Mouse (Mus musculus) midbrain, embryonic 14.5 days (tissue): ENCODE measurements around the gene Neurod2. TPM values are rescaled to one million over a fixed set of nuclear protein-coding genes. Genes with fewer than 3 reads are reported as not detected.

ENCODE experiments used
- ATAC-seq: fragments of 200-750 bp; cut with Nextera tagmentation; 2 replicates; pipeline ENCODE4 v1.8.0; 2017; ENCODE audit warnings: moderate number of reproducible peaks, moderate library complexity; ENCODE audit not compliant: low FRiP score, low TSS enrichment
- DNase-seq: peaks from one replicate; pipeline ENCODE4 v3.0.0-alpha.2; 2015
- H3K27ac ChIP-seq: fragments of 300-500 bp; sonication (generic); replicated peaks from 2 replicates; pipeline ENCODE4 v1.5.1; 2014; ENCODE audit warnings: mild to moderate bottlenecking, low read depth, low read length, moderate library complexity
- H3K27me3 ChIP-seq: fragments of 300-500 bp; sonication (generic); 2 replicates; pipeline ENCODE4 v1.6.1; 2014; ENCODE audit warnings: low read length, control low read depth, mixed read lengths; ENCODE audit not compliant: control insufficient read depth, insufficient read depth
- H3K36me3 ChIP-seq: fragments of 300-500 bp; sonication (generic); 2 replicates; pipeline ENCODE4 v1.6.1; 2014; ENCODE audit warnings: low read length, control low read depth; ENCODE audit not compliant: control insufficient read depth, insufficient read depth
- H3K4me1 ChIP-seq: fragments of 300-500 bp; sonication (generic); 2 replicates; pipeline ENCODE4 v1.6.1; 2014; ENCODE audit warnings: mild to moderate bottlenecking, antibody characterized with exemption, low read length, control low read depth; ENCODE audit not compliant: control insufficient read depth, insufficient read depth
- H3K4me2 ChIP-seq: fragments of 300-500 bp; sonication (generic); 2 replicates; pipeline ENCODE4 v1.6.1; 2014; ENCODE audit warnings: mild to moderate bottlenecking, low read length, moderate library complexity
- H3K4me3 ChIP-seq: fragments of 300-500 bp; sonication (generic); replicated peaks from 2 replicates; pipeline ENCODE4 v1.5.1; 2014; ENCODE audit warnings: low read depth, low read length
- H3K9ac ChIP-seq: fragments of 300-500 bp; sonication (generic); replicated peaks from 2 replicates; pipeline ENCODE4 v1.6.1; 2014; ENCODE audit warnings: mild to moderate bottlenecking, low read length, moderate library complexity
- H3K9me3 ChIP-seq: fragments of 300-500 bp; sonication (generic); 2 replicates; pipeline ENCODE4 v1.6.1; 2016; ENCODE audit warnings: low read length, control low read depth, mixed read lengths; ENCODE audit not compliant: control insufficient read depth
- WGBS: fragments of 180-500 bp; shearing (Covaris S2); extraction: QIAGEN DNeasy Blood & Tissue Kit; methylation state at CpG from one replicate; pipeline ENCODE4 v1.1.7; 2014; 5-methylcytosine and 5-hydroxymethylcytosine counted together
- polyA plus RNA-seq: library from polyadenylated mRNA; unstranded; fragments of >200 nt; fragmentation: Nextera tagmentation; extraction: Ambion mirVana; gene quantifications from 2 replicates; pipeline ENCODE4 v1.2.1, GENCODE M21; 2014

Neurod2 gene
- polyA plus RNA-seq, 1 experiment from 2014 or later = 10.9 TPM

GRCm38 (mm10) chr11:98285368-98285767 is 44.1 kb downstream of the Neurod2 start:
- WGBS = 36% methylated on average over 2 of the region's 2 CpGs
- H3K4me3 ChIP-seq = no peak overlapping the region
- DNase-seq = peak; percentile 54
- no peak overlapping the region for H3K27ac ChIP-seq
- H3K4me1 ChIP-seq = peaks cover 23% of the 10 kb centered on the region
- H3K4me2 ChIP-seq = no peak overlapping the region
- H3K36me3 ChIP-seq = no peaks in the 10 kb centered on the region
- H3K9me3 ChIP-seq = no peaks in the 10 kb centered on the region
- no peak overlapping the region for H3K9ac ChIP-seq
- no peaks in the 10 kb centered on the region for H3K27me3 ChIP-seq
- no peak for ATAC-seq

- ATAC-seq (peak; percentile 85), DNase-seq (peak; percentile 84)
- Histone ChIP-seq H3K4me2 (peak overlapping the region; percentile 49), H3K36me3 (peaks cover 2% of the 10 kb centered on the region), H3K27me3 (no peaks in the 10 kb centered on the region), H3K9ac (no peak overlapping the region), H3K27ac (peak overlapping the region; percentile 80), H3K4me1 (peaks cover 11% of the 10 kb centered on the region), H3K4me3 (peak overlapping the region; percentile 22), H3K9me3 (no peaks in the 10 kb centered on the region)
- under 1% methylated on average over 14 of the region's 17 CpGs for WGBS
Measured at GRCm38 (mm10) chr11:98284230-98284629, 45.2 kb downstream of the Neurod2 start.

GRCm38 (mm10) chr11:98283740-98284139 is 45.7 kb downstream of the Neurod2 start:
- 21% methylated on average over 9 of the region's 9 CpGs for WGBS

More at GRCm38 (mm10) chr11:98283740-98284139, 45.7 kb downstream of the Neurod2 start:
- ATAC-seq = peak; percentile 48; the same call in 1 of the 2 replicates
- peaks cover 7% of the 10 kb centered on the region for H3K36me3 ChIP-seq
- H3K4me2 ChIP-seq = peak overlapping the region; percentile 49
- no peak overlapping the region for H3K9ac ChIP-seq
- DNase-seq = peak; percentile 67
- no peaks in the 10 kb centered on the region for H3K27me3 ChIP-seq
- no peak overlapping the region for H3K4me3 ChIP-seq
- H3K4me1 ChIP-seq = peaks cover 11% of the 10 kb centered on the region
- H3K9me3 ChIP-seq = no peaks in the 10 kb centered on the region
- H3K27ac ChIP-seq = peak overlapping the region; percentile 70

Other genes starting within 250 kb of the Neurod2 start
- gene Fbxl20, start 179.2 kb downstream of the Neurod2 start, polyA plus RNA-seq = 18.0 and 25.9 TPM in 2 replicates
- 55.9 and 69.7 TPM in 2 replicates for gene Med1, start 136.4 kb downstream of the Neurod2 start, polyA plus RNA-seq
- gene Cdk12, start 126.6 kb downstream of the Neurod2 start, polyA plus RNA-seq = 11.1 and 12.4 TPM in 2 replicates
- gene Ppp1r1b, start 18.8 kb upstream of the Neurod2 start, polyA plus RNA-seq = 0.95 and 1.2 TPM in 2 replicates
- 34.5 and 36.0 TPM in 2 replicates for gene Stard3, start 28.7 kb upstream of the Neurod2 start, polyA plus RNA-seq
- 0.31 TPM in 1 of 2 replicates, not detected in the other for gene Tcap, start 54.2 kb upstream of the Neurod2 start, polyA plus RNA-seq
- gene Pnmt, start 56.8 kb upstream of the Neurod2 start, polyA plus RNA-seq = 0.62 and 1.1 TPM in 2 replicates
- gene Pgap3, start 70.8 kb upstream of the Neurod2 start, polyA plus RNA-seq = 6.4 and 6.9 TPM in 2 replicates
- gene Erbb2, start 82.8 kb upstream of the Neurod2 start, polyA plus RNA-seq = 6.0 and 7.6 TPM in 2 replicates
- 225 and 280 TPM in 2 replicates for gene Mien1, start 109.3 kb upstream of the Neurod2 start, polyA plus RNA-seq
- gene Grb7, start 116.7 kb upstream of the Neurod2 start, polyA plus RNA-seq = 0.58 and 0.67 TPM in 2 replicates
- gene Ikzf3, start 216.4 kb upstream of the Neurod2 start, polyA plus RNA-seq = 0.05 TPM in 1 of 2 replicates, not detected in the other
- gene Zpbp2, start 221.4 kb upstream of the Neurod2 start, polyA plus RNA-seq = not detected in 2 replicates